Mouse (Mus musculus) brown adipose tissue, adult 24 weeks (tissue): ENCODE results near the gene B4galnt2. TPM values are rescaled to one million over a fixed set of nuclear protein-coding genes. Genes with fewer than 3 reads are reported as not detected.
A peak's percentile ranks its signal among the peaks of the same experiment; 100 is the strongest.

Experiments used
- H3K27ac ChIP-seq: fragments of 200-500 bp; replicated peaks from 2 replicates; pipeline ENCODE4 v1.5.1; 2012; ENCODE audit warnings: low read depth, mild to moderate bottlenecking, low read length
- H3K4me1 ChIP-seq: fragments of 200-500 bp; 2 replicates; pipeline ENCODE4 v1.6.1; 2012; ENCODE audit warnings: low read length, mixed read lengths; ENCODE audit not compliant: control insufficient read depth, insufficient read depth, insufficient read length
- H3K4me3 ChIP-seq: fragments of 200-500 bp; 2 replicates; pipeline ENCODE4 v1.5.1; 2012; ENCODE audit warnings: low read depth, mild to moderate bottlenecking, low read length, moderate library complexity; ENCODE audit not compliant: insufficient read depth
- polyA plus RNA-seq: library from polyadenylated mRNA; stranded (reverse); fragments of >200 nt; gene quantifications from 2 replicates; pipeline ENCODE4 v1.2.4, GENCODE M21; 2012; ENCODE audit not compliant: missing spikeins, insufficient read depth, insufficient read length

B4galnt2 gene
- polyA plus RNA-seq, 1 experiment = not detected

DNA sequence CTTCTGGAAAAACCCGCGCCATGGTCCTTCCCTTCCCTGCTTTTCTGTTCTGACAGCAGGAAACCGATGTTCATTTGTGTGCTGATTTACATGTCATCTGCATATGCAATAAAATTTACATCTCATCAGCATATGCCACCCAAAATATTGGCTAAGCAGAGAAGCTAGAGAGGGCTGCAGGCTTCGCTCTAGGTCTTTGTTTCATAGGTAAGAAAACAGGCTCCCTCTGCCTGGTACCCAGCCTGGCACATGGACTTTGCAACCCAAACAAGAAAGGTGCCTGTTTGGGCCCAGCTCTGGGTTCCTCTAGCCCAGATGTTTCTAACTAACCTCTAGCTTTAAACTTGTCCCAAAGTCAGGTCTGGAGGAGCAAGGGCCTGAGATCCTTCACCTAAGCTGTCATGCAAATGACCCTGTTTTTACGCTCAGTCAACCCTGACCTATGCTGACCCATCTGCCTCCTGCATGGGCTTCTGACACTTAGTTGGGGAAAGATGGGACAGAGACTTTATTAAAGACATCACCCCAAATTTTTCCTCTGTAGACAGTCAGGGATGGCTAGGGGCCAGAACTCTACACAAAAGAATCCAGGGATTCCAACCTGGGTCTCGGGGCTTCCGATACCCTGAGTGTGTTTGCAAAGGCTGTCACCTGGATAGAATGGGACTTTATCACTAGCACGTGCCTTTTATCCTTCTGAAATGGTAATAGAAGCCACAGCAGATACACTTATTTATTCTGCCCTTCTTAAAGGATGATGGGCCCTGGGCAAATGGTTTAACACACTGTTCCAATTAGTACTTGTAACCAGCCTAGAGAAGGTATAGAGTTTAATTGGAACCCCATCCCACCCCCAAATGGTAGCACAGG is 75.5 kb downstream of the B4galnt2 start:
- H3K4me3 ChIP-seq = 0 out of 2 replicates have a peak overlapping the region, but pooled peaks have one; percentile 8
- peaks cover 50% of the 10 kb centered on the region for H3K4me1 ChIP-seq
- H3K27ac ChIP-seq = peak overlapping the region; percentile 76

DNA sequence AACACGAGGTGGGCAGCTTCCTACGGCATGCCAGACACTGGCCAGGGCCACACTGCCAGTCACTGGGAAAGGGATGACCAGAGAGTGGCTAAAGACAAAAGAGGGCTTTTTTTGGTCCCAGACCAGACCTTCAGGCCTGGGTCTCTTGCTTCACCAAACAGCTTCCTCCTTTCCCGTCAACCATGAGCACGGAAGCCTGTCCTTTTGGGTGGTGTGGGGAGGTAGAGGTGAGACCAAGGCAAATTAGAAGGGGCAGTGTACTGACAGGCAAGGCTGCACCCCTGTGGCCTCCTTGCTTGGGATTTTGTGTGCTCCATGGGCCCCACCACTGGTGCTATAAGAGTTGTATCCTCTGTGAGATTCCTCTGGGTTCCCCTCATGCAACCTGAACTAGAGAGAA is 76.1 kb downstream of the B4galnt2 start:
- H3K4me3 ChIP-seq = no peak overlapping the region
- H3K27ac ChIP-seq = peak overlapping the region; percentile 76
- H3K4me1 ChIP-seq = peaks cover 52% of the 10 kb centered on the region

DNA sequence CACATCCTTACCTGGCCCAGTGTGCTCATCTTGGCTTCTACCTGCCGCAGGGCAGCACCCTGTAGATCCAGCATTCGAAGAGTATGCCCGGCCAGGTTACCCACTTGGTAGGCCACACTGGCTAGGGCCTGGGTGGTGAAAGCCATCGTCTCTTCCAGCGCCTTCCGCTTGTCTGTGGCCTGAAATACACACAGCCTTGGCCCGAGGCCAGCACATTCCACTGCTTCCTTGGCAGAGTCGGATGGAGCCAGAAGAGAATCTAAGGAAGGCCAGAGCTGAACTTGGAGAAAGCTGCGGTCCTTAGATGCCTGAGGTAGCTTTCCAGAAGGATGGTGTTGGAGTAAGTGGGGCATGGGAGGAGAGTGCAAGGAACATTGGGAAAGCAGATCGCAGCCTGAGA is 77.6 kb downstream of the B4galnt2 start, which contains the start of gene Gngt2:
Gngt2 (plus strand) TSS at position 158 of the 400 bp plus-strand sequence.
- peak within 1 kb of the TSS; percentile 90 for H3K27ac ChIP-seq

DNA sequence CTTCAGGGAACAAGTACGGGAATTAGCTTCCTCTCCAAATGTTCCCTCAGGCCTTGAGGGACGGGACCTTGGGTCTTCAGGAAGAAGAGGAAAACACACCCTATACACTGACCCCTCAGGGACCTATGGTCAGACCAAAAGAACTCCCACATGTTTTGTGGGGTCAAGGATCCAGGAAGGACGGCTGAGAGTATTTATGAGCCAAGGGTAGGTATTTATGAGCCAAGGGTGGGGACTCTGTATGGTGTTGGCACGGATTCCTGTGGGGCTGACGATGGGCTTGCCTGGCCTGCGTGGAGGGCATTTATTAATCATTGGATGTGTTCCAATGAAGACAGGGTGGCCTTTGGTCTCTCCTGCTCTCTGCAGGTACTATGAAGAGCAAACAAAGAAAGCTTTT is 78.3 kb downstream of the B4galnt2 start:
- Histone ChIP-seq H3K27ac (peak overlapping the region; percentile 90), H3K4me3 (no peak overlapping the region), H3K4me1 (peaks cover 45% of the 10 kb centered on the region)

More for the DNA sequence above, 77.6 kb downstream of the B4galnt2 start, which contains the start of gene Gngt2:
- H3K4me3 ChIP-seq = no peak within 1 kb of the TSS
- peaks cover 44% of the 10 kb centered on the region for H3K4me1 ChIP-seq

DNA sequence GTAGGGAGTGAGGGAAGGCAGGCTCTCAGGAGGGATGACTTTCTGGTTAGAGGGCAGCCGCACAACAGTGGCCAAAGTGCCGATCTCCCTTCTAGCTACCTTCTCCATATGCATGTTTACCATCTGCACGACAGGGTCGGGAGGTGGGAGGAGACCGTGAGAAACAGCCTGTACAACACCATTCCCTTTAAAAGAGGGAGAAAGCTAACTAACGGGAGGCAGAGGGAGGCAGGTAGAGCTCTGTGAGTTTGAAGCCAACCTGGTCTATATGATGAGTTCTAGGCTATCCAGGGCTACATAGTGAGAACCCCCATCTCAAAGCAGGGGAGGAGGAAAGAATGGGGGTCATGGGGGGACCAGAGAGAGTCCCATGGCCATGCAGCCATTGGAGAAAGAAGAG is 78.9 kb downstream of the B4galnt2 start:
- peak overlapping the region; percentile 90 for H3K27ac ChIP-seq
- peaks cover 50% of the 10 kb centered on the region for H3K4me1 ChIP-seq
- H3K4me3 ChIP-seq = no peak overlapping the region

DNA sequence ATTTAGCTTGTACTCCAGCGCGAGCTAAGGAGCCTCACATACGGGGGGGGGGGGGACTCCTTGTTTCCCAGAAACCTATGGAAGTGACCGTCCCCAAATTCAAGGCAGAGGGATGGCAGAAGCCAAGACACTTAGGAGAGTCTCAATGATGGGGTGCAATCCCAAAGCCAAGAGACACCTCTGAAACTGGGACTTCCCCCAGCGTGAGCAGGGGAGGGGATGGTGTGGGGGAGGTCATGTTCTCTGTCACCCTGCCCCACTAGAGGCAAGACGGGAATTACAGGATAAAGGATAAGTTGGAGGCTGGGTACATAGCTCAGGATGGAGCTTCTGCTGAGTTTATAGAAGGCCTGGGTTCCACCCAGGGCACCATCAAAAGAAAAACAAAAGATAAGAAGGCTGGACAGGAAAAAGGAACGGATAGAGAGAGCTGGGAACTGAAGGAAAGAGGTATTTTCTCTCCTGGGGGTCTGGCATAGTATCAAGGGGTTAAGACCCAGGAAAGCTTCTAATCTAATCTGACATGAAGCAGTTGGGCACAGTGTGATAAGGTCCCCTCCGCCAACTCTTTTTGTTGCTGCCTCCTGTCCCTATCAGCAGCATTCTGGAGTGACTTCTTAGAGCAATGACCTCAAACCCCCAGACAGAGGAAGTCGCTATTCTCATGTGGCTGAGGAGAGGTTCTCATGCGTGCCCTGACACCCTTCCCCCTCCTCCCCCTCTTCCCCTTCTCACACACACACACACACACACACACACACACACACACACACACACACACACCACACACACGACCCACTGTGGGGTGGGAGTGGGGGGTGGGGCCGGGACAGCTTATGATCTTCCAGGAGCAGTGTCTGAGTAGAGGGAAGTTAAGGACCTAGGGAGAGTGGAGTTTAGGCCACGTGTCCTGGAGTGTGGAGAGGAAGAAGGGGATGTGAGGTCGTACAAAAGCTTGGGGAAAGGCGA is 79.7 kb downstream of the B4galnt2 start:
- H3K4me1 ChIP-seq = peaks cover 55% of the 10 kb centered on the region
- no peak overlapping the region for H3K4me3 ChIP-seq
- H3K27ac ChIP-seq = peak overlapping the region; percentile 90

DNA sequence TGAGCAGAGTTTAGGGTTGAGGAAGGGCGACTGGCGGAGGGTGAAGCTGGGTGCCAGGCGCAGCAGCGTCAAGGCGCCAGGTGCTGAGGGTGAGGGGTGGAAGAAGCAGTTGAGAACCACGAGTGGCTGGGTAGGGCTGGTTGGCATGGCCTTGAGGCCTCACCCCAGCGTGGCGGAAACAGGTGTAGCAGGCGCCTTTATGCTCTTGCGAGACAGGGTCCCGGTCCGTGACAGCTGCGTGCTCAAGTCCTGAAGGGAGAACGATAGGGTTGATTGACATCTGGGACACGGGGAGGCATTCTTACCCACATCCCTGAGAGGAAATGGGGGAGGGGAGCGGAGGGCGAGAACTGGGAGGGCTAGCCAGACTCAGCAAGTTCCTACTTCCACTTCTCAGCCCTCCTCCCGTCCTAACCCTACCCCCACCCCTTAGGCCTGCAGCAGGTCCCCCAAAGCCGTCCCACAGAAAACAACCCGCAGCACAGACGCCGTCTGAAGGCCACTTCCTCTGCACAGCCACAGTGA is 80.5 kb downstream of the B4galnt2 start:
- no peak overlapping the region for H3K4me3 ChIP-seq

DNA sequence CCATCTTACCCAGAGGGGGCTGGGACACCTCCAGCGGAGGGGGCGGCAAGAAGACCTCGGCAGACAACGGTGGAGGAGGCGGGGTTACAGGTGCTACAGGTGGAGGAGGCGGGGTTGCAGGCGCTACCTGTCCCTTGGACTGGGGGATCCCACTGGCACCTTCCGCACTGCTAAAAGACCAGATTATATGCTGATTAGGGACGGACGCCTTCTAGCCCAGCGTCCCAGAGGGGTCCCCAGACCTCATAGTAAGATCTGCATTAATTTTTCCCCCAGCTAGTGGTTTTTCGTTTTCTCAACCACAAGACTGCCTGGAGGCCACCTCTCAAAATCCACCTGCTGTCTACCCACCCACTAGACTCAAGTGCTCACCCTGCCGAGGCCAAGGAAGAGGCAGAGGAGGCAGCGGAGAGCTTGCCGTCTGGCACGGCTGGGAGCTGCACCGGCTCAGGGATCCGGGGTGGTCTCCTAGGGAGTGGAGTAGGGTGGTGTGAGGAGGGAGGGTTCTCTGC is 81.0 kb downstream of the B4galnt2 start:
- H3K27ac ChIP-seq = peak overlapping the region; percentile 90; the same call in 1 of the 2 replicates
- peaks cover 52% of the 10 kb centered on the region for H3K4me1 ChIP-seq
- H3K4me3 ChIP-seq = no peak overlapping the region

More for the DNA sequence above, 80.5 kb downstream of the B4galnt2 start:
- peaks cover 57% of the 10 kb centered on the region for H3K4me1 ChIP-seq
- peak overlapping the region; percentile 90; the same call in 1 of the 2 replicates for H3K27ac ChIP-seq

DNA sequence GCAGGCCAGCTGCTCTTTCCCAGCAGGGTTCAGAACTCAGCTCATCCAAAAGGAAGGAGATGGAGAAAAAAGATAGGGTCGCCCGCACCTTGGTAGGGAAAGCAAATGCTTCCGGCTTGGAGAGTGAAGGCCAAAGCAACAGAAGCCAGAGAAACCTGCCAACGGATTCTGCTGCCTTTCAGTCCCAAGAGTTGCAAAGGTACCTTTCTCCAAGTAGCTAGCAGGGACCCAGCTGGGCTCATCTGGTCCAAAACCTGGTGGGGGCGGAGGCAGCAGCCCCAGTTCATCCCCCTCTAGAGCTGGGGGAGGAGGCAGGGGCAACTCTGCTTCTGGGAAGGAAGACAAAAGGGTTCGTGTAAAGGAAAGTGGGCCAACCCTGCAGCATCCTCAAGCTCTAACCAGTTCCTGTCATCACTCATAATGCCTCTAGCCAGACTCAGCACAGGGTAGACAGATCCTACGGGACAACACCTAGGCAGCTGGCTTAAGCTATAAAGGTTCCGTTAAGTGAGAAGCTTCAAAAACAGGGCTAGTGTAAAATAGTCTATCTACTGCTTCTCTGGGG is 81.6 kb downstream of the B4galnt2 start:
- no peak overlapping the region for H3K4me3 ChIP-seq
- peaks cover 46% of the 10 kb centered on the region for H3K4me1 ChIP-seq
- H3K27ac ChIP-seq = no peak overlapping the region

DNA sequence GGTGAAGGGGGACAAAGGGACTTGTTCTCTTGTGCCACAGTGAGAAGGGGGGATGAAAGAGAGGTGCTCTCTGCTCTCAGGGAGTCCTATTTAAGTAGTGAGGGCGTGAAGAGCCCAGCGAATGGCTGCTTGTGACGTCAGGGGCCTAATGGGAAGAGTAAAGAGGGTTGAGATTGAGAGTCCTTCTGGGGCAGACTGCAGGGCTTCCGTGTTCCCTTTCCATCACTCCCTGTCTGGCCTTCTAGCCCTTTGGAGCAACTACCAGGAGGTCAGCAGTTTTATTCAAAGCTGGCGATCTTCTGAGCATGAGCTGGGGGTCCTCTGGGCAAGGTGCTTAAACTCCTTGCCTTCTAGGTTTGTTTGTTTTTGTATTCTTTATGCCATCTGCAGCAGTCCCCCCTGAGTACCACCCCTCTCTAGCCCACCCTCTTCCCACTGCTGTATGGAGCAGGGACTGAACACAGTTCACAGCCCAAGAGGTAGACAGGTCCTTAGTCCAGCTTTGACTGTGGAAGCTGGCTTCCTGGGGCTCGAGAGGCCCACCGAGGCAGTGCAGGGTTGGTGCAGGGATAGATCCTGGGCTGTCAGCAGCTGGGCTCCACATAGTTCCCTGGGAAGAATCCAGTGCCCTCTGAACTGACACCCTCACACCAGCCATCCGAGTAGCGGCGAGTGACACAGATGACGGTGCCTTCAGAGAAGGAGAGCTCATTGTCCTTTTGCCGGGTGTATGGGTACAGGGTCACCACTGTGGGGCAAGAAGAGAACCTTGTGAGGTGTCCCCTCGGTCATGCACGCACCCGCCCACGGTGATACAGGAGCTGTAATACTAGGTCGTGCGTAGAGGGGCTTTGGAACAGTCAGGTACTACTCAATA is 82.3 kb downstream of the B4galnt2 start:
- peaks cover 41% of the 10 kb centered on the region for H3K4me1 ChIP-seq
- H3K4me3 ChIP-seq = no peak overlapping the region
- H3K27ac ChIP-seq = 0 out of 2 replicates have a peak overlapping the region, but pooled peaks have one; percentile 6

DNA sequence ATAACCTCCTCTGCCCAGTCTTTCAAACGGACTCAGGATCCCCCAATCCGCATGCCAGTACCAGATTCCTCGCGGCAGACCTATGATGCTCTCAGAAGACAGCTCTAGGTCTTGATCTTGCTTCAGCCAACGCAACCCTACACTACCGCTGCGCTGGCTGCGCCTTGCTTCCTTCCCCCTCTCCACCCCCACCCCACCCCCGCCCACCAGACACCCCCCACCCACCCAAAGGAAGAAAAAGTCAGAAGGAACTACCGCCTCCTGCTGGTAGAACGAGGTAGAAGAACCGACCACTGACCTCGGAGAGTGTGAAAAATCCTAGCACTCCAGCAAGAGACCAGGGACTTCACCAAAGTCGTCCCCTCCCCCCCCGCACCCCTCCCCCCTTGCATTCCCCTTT is 83.0 kb downstream of the B4galnt2 start:
- Histone ChIP-seq H3K27ac (no peak overlapping the region), H3K4me1 (peaks cover 39% of the 10 kb centered on the region), H3K4me3 (peak overlapping the region; percentile 44)

DNA sequence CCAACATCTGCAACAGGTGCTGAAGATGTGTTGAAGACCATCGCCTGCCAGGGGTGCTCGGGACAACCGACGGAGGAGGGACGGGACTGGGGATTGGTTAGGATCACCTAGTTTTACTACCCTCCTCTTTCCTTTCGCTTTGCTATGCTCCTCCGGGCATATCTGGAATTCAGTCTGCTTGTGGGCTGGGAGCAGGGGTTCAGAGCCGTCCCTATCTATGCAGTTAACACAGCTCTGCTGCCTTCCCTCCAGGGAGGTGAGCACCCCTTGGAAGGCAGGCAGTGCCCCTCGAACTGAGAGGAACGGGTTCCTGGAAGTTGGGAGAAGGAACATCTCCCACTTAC is 83.4 kb downstream of the B4galnt2 start:
- Histone ChIP-seq H3K4me1 (peaks cover 39% of the 10 kb centered on the region), H3K27ac (no peak overlapping the region; the same call in 1 of the 2 replicates), H3K4me3 (peak overlapping the region; percentile 44)

DNA sequence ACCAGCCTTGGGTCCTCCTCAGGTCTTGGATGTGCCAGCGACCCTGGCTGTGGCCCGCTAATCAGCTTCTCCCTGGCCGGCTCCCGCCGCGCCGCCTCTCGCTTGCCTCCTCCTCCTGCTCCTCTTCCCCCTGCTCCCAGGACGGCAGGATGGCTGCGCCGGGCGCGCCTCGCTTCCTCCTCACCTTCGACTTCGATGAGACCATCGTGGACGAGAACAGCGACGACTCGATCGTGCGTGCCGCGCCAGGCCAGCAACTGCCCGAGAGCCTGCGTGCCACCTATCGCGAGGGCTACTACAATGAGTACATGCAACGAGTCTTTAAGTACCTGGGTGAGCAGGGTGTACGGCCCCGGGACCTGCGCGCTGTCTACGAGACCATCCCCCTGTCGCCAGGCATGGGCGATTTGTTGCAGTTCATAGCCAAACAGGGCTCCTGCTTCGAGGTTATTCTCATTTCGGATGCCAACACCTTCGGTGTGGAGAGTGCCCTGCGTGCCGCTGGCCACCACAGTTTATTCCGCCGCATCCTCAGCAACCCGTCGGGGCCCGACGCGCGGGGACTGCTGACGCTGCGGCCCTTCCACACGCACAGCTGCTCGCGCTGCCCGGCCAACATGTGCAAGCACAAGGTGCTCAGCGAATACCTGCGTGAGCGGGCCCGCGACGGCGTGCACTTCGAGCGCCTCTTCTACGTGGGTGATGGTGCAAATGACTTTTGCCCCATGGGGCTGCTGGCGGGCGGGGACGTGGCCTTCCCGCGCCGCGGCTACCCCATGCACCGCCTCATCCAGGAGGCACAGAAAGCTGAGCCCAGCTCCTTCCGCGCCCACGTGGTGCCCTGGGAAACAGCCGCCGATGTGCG is 84.0 kb downstream of the B4galnt2 start:
- H3K27ac ChIP-seq = 0 out of 2 replicates have a peak overlapping the region, but pooled peaks have one; percentile 1
- H3K4me3 ChIP-seq = peak overlapping the region; percentile 44
- peaks cover 36% of the 10 kb centered on the region for H3K4me1 ChIP-seq
